Mouse (Mus musculus): ENCODE measurements at regions not wholly inside any gene's neighbourhood (a gene's known extent, or its start where the extent isn't known, plus 50 kb on each side); places are given as distances from the start of the nearest gene placed in this dataset.
A peak's percentile ranks its signal among the peaks of the same experiment; 100 is the strongest.

DNA sequence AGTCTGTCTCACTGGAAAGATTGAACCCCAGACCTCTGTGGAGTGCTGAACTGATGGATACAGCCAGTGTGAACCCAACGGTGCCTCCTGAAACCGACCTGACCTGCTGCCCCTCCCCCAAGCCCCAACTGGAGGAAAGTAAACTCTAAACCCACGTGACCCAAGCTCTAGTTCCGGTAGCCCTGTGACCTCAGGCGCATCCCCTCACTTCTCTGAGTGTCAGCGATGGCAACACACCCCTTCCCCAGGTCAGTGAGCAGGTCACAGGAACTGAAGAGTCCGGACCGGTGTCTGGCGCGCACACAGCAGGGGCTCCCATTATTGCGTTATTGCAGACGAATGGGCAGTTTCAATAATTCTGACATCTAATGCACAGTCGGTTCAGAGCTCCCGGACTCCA lies 131.5 kb downstream of the Kif26a start:
- Histone ChIP-seq H3K4me1 (ENCODE audit: control insufficient read depth, insufficient read depth, low read length) (peaks cover 6% of the 10 kb centered on the region; the same call in 1 of the 2 replicates), H3K4me3 (replicated peaks; ENCODE audit: insufficient read depth, low read depth, low read length) (no peak overlapping the region), H3K27me3 (ENCODE audit: control insufficient read depth, insufficient read depth, low read length) (no peaks in the 10 kb centered on the region; the same call in 1 of the 2 replicates), H3K27ac (ENCODE audit: insufficient read depth, low read length) (no peak overlapping the region)
- no peak for TF ChIP-seq POLR2A (IDR thresholded peaks at IDR 0.05; ENCODE audit: borderline replicate concordance, insufficient read depth, low read length)
- WGBS = 24% methylated on average over 14 of the region's 14 CpGs
- DNase-seq = no peak

DNA sequence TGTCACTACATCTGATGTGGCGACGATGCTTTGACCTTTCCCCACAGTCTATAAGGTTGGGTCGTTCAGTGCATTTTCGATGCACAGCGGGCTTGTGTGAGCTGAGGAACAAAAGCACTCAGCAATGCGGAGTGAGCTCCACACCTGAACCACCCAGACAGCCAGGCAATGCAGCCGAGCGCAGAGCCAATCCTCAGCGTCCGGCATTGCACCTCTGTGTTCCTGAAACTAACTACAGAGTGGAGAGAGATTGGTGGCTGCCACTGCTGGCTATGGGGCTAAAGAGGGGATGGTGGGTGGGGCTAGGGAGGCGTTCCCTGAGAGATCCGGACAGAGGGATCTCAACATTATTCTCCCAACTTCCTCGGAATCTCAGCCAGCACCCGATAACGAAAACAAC lies 139.1 kb downstream of the Kif26a start:
- peaks cover 1% of the 10 kb centered on the region; the same call in 1 of the 2 replicates for H3K4me1 ChIP-seq (ENCODE audit: control insufficient read depth, insufficient read depth, low read length)
- H3K27me3 ChIP-seq (ENCODE audit: control insufficient read depth, insufficient read depth, low read length) = no peaks in the 10 kb centered on the region; the same call in 1 of the 2 replicates
- no peak for DNase-seq
- no peak overlapping the region for H3K27ac ChIP-seq (ENCODE audit: insufficient read depth, low read length)
- TF ChIP-seq CTCF (IDR thresholded peaks at IDR 0.05; ENCODE audit: borderline replicate concordance, insufficient read depth, low read depth, low read length) (no peak), POLR2A (IDR thresholded peaks at IDR 0.05; ENCODE audit: borderline replicate concordance, insufficient read depth, low read length) (no peak)
- H3K4me3 ChIP-seq (replicated peaks; ENCODE audit: insufficient read depth, low read depth, low read length) = no peak overlapping the region
- WGBS = 68% methylated on average over 15 of the region's 15 CpGs

GRCm38 (mm10) chr12:112288786-112289185 lies 142.8 kb downstream of the Kif26a start:
- no peaks in the 10 kb centered on the region for H3K27me3 ChIP-seq (ENCODE audit: control insufficient read depth, insufficient read depth, low read length)
- H3K4me3 ChIP-seq (replicated peaks; ENCODE audit: insufficient read depth, low read depth, low read length) = no peak overlapping the region
- 85% methylated on average over 3 of the region's 3 CpGs for WGBS
- no peak overlapping the region for H3K27ac ChIP-seq (ENCODE audit: insufficient read depth, low read length)
- no peak for TF ChIP-seq POLR2A (IDR thresholded peaks at IDR 0.05; ENCODE audit: borderline replicate concordance, insufficient read depth, low read length)
- no peak for TF ChIP-seq CTCF (IDR thresholded peaks at IDR 0.05; ENCODE audit: borderline replicate concordance, insufficient read depth, low read depth, low read length)
- H3K4me1 ChIP-seq (ENCODE audit: control insufficient read depth, insufficient read depth, low read length) = peaks cover 7% of the 10 kb centered on the region; the same call in 1 of the 2 replicates
- DNase-seq = no peak

- WGBS = 28% methylated on average over 9 of the region's 9 CpGs
- no peak overlapping the region for H3K27ac ChIP-seq (ENCODE audit: insufficient read depth, low read length)
- TF ChIP-seq POLR2A (IDR thresholded peaks at IDR 0.05; ENCODE audit: borderline replicate concordance, insufficient read depth, low read length) = no peak
- TF ChIP-seq CTCF (IDR thresholded peaks at IDR 0.05; ENCODE audit: borderline replicate concordance, insufficient read depth, low read depth, low read length) = no peak
These were observed 144.3 kb downstream of the Kif26a start for GRCm38 (mm10) chr12:112290299-112290698.

GRCm38 (mm10) chr12:112291748-112292561 lies 145.9 kb downstream of the Kif26a start:
- no peak for DNase-seq
- peaks cover 2% of the 10 kb centered on the region; the same call in 1 of the 2 replicates for H3K27me3 ChIP-seq (ENCODE audit: control insufficient read depth, insufficient read depth, low read length)
- H3K27ac ChIP-seq (ENCODE audit: insufficient read depth, low read length) = no peak overlapping the region
- peaks cover 7% of the 10 kb centered on the region; the same call in 1 of the 2 replicates for H3K4me1 ChIP-seq (ENCODE audit: control insufficient read depth, insufficient read depth, low read length)
- TF ChIP-seq CTCF (IDR thresholded peaks at IDR 0.05; ENCODE audit: borderline replicate concordance, insufficient read depth, low read depth, low read length) (no peak), POLR2A (IDR thresholded peaks at IDR 0.05; ENCODE audit: borderline replicate concordance, insufficient read depth, low read length) (no peak)
- 78% methylated on average over 16 of the region's 16 CpGs for WGBS
- H3K4me3 ChIP-seq (replicated peaks; ENCODE audit: insufficient read depth, low read depth, low read length) = no peak overlapping the region

More at GRCm38 (mm10) chr12:112290299-112290698, 144.3 kb downstream of the Kif26a start:
- peaks cover 7% of the 10 kb centered on the region; the same call in 1 of the 2 replicates for H3K4me1 ChIP-seq (ENCODE audit: control insufficient read depth, insufficient read depth, low read length)
- no peaks in the 10 kb centered on the region for H3K27me3 ChIP-seq (ENCODE audit: control insufficient read depth, insufficient read depth, low read length)
- H3K4me3 ChIP-seq (replicated peaks; ENCODE audit: insufficient read depth, low read depth, low read length) = no peak overlapping the region
- peak; percentile 35 to 46 for DNase-seq

GRCm38 (mm10) chr12:112293105-112293504 lies 147.1 kb downstream of the Kif26a start:
- peaks cover 2% of the 10 kb centered on the region; the same call in 1 of the 2 replicates for H3K27me3 ChIP-seq (ENCODE audit: control insufficient read depth, insufficient read depth, low read length)
- DNase-seq = no peak
- TF ChIP-seq CTCF (IDR thresholded peaks at IDR 0.05; ENCODE audit: borderline replicate concordance, insufficient read depth, low read depth, low read length) (no peak), POLR2A (IDR thresholded peaks at IDR 0.05; ENCODE audit: borderline replicate concordance, insufficient read depth, low read length) (no peak)
- peaks cover 7% of the 10 kb centered on the region; the same call in 1 of the 2 replicates for H3K4me1 ChIP-seq (ENCODE audit: control insufficient read depth, insufficient read depth, low read length)
- WGBS = 80% methylated on average over 13 of the region's 13 CpGs
- no peak overlapping the region for H3K27ac ChIP-seq (ENCODE audit: insufficient read depth, low read length)
- no peak overlapping the region for H3K4me3 ChIP-seq (replicated peaks; ENCODE audit: insufficient read depth, low read depth, low read length)

- DNase-seq = no peak
- Histone ChIP-seq H3K27me3 (ENCODE audit: control insufficient read depth, insufficient read depth, low read length) (peaks cover 2% of the 10 kb centered on the region; the same call in 1 of the 2 replicates), H3K4me1 (ENCODE audit: control insufficient read depth, insufficient read depth, low read length) (peaks cover 15% of the 10 kb centered on the region), H3K27ac (ENCODE audit: insufficient read depth, low read length) (no peak overlapping the region), H3K4me3 (replicated peaks; ENCODE audit: insufficient read depth, low read depth, low read length) (no peak overlapping the region)
- 93% methylated on average over 6 of the region's 6 CpGs for WGBS
- TF ChIP-seq CTCF (IDR thresholded peaks at IDR 0.05; ENCODE audit: borderline replicate concordance, insufficient read depth, low read depth, low read length) = no peak
- no peak for TF ChIP-seq POLR2A (IDR thresholded peaks at IDR 0.05; ENCODE audit: borderline replicate concordance, insufficient read depth, low read length)
These were observed 149.4 kb downstream of the Kif26a start for GRCm38 (mm10) chr12:112295337-112295941.
